Mouse (Mus musculus) spleen, adult 18-20 months (tissue): ENCODE measurements around the gene Bicra.
A peak's percentile ranks its signal among the peaks of the same experiment; 100 is the strongest.

ENCODE experiments used
- DNase-seq, 2 experiments: peaks; one replicate each; pipeline ENCODE4 v3.0.0; 2022; ENCODE audit warnings: mixed read lengths in 2 of 2

Gene Bicra

GRCm38 (mm10) chr7:16046481-16047337 is 1.0 kb downstream of the Bicra start:
- peak; percentile 70 to 72 for DNase-seq

GRCm38 (mm10) chr7:16046101-16046480 is 1.6 kb downstream of the Bicra start:
- DNase-seq, result peak; percentile 74 to 79

- no peak for DNase-seq
Measured at GRCm38 (mm10) chr7:16045538-16045937, 2.2 kb downstream of the Bicra start.

GRCm38 (mm10) chr7:16044531-16044930 is 3.2 kb downstream of the Bicra start:
- DNase-seq, result no peak

- DNase-seq, result no peak
Measured at GRCm38 (mm10) chr7:16043861-16044435, 3.8 kb downstream of the Bicra start.

GRCm38 (mm10) chr7:16042850-16043775 is 4.6 kb downstream of the Bicra start:
- DNase-seq, result no peak

GRCm38 (mm10) chr7:16041208-16041607 is 6.5 kb downstream of the Bicra start:
- DNase-seq, result no peak

GRCm38 (mm10) chr7:16039363-16039762 is 8.4 kb downstream of the Bicra start:
- DNase-seq, result no peak

- DNase-seq, result no peak
Measured at GRCm38 (mm10) chr7:16036972-16037371, 10.7 kb downstream of the Bicra start.

- DNase-seq, result no peak
Measured at GRCm38 (mm10) chr7:16033580-16034461, 13.9 kb downstream of the Bicra start.

GRCm38 (mm10) chr7:16033059-16033458 is 14.7 kb downstream of the Bicra start:
- DNase-seq, result no peak

GRCm38 (mm10) chr7:16031072-16031471 is 16.6 kb downstream of the Bicra start:
- no peak for DNase-seq

- DNase-seq, result no peak
Measured at GRCm38 (mm10) chr7:16028102-16028927, 19.4 kb downstream of the Bicra start.

- no peak for DNase-seq
Measured at GRCm38 (mm10) chr7:16024603-16025222, 23.0 kb downstream of the Bicra start.

GRCm38 (mm10) chr7:16019256-16020094 is 28.2 kb downstream of the Bicra start:
- DNase-seq, result no peak

- DNase-seq, result peak; percentile 59 to 61
Measured at GRCm38 (mm10) chr7:16018016-16018810, 29.5 kb downstream of the Bicra start.

GRCm38 (mm10) chr7:16015384-16015783 is 32.3 kb downstream of the Bicra start:
- no peak for DNase-seq

GRCm38 (mm10) chr7:16014521-16015175 is 33.1 kb downstream of the Bicra start:
- no peak for DNase-seq
